Mouse (Mus musculus) forebrain, embryonic 14.5 days (tissue): ENCODE results near the gene Hormad2. TPM values are rescaled to one million over a fixed set of nuclear protein-coding genes. Genes with fewer than 3 reads are reported as not detected.

Experiments used
- ATAC-seq: fragments of 200-750 bp; cut with Nextera tagmentation; 2 replicates; pipeline ENCODE4 v1.8.0; 2017; ENCODE audit warnings: mild to moderate bottlenecking, moderate library complexity
- DNase-seq: peaks from one replicate; pipeline ENCODE4 v3.0.0-alpha.2; 2015; ENCODE audit warnings: low spot score
- H3K27ac ChIP-seq: fragments of 300-500 bp; sonication (generic); 2 replicates; pipeline ENCODE4 v1.5.1; 2014; ENCODE audit warnings: low read depth, mild to moderate bottlenecking, control low read depth, low read length, moderate library complexity
- H3K27me3 ChIP-seq: fragments of 300-500 bp; sonication (generic); replicated peaks from 2 replicates; pipeline ENCODE4 v1.6.1; 2014; ENCODE audit warnings: low read length, control low read depth, mixed read lengths; ENCODE audit not compliant: control insufficient read depth, insufficient read depth
- H3K36me3 ChIP-seq: fragments of 300-500 bp; sonication (generic); 2 replicates; pipeline ENCODE4 v1.6.1; 2014; ENCODE audit warnings: low read length, control low read depth; ENCODE audit not compliant: control insufficient read depth, insufficient read depth
- H3K4me1 ChIP-seq: fragments of 300-500 bp; sonication (generic); 2 replicates; pipeline ENCODE4 v1.6.1; 2014; ENCODE audit warnings: antibody characterized with exemption, low read length, control low read depth; ENCODE audit not compliant: control insufficient read depth, insufficient read depth
- H3K4me2 ChIP-seq: fragments of 300-500 bp; sonication (generic); 2 replicates; pipeline ENCODE4 v1.6.1; 2014; ENCODE audit warnings: mild to moderate bottlenecking, control low read depth, low read length
- H3K4me3 ChIP-seq: fragments of 300-500 bp; sonication (generic); 2 replicates; pipeline ENCODE4 v1.5.1; 2014; ENCODE audit warnings: low read depth, low read length, control low read depth
- H3K9ac ChIP-seq: fragments of 300-500 bp; sonication (generic); 2 replicates; pipeline ENCODE4 v1.6.1; 2014; ENCODE audit warnings: mild to moderate bottlenecking, low read length, control low read depth, moderate library complexity
- H3K9me3 ChIP-seq: fragments of 300-500 bp; sonication (generic); replicated peaks from 2 replicates; pipeline ENCODE4 v1.6.1; 2016; ENCODE audit warnings: low read length, control low read depth, mixed read lengths; ENCODE audit not compliant: control insufficient read depth
- WGBS: fragments of 180-500 bp; shearing (Covaris S2); extraction: QIAGEN DNeasy Blood & Tissue Kit; methylation state at CpG from one replicate; pipeline ENCODE4 v1.1.7; 2014; 5-methylcytosine and 5-hydroxymethylcytosine counted together
- polyA plus RNA-seq: library from polyadenylated mRNA; unstranded; fragments of >200 nt; fragmentation: Nextera tagmentation; extraction: Ambion mirVana; gene quantifications from 2 replicates; pipeline ENCODE4 v1.2.1, GENCODE M21; 2014

Gene Hormad2
- polyA plus RNA-seq, 1 experiment from 2014 or later = 0.09 TPM

DNA sequence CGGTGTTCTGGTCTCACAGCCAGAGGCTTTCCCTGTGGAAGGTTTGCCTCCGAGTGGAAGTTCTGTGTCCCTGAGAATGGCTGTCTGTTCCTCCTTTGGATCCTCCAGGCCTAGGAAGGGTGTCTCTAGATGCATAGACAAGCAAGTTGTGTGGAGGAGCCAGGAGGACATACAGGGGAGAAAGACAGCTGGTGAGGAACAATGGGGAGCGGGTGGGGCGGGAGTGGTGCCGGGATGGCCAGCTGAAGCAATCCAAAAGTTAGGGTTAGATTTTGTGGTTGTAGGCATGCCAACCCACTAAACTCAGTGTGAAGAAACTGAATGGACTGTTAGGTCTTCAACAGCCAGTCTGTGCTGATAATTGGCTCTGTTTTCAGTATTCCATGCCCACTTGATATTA lies 30.8 kb upstream of the Hormad2 start:
- H3K27me3 ChIP-seq = no peaks in the 10 kb centered on the region
- no peaks in the 10 kb centered on the region for H3K9me3 ChIP-seq
- no peaks in the 10 kb centered on the region for H3K4me1 ChIP-seq
- H3K4me3 ChIP-seq = no peak overlapping the region
- DNase-seq = no peak
- H3K4me2 ChIP-seq = no peak overlapping the region
- H3K9ac ChIP-seq = no peak overlapping the region
- H3K27ac ChIP-seq = no peak overlapping the region
- ATAC-seq = no peak
- H3K36me3 ChIP-seq = no peaks in the 10 kb centered on the region
- WGBS = 82% methylated on average over 5 of the region's 5 CpGs

DNA sequence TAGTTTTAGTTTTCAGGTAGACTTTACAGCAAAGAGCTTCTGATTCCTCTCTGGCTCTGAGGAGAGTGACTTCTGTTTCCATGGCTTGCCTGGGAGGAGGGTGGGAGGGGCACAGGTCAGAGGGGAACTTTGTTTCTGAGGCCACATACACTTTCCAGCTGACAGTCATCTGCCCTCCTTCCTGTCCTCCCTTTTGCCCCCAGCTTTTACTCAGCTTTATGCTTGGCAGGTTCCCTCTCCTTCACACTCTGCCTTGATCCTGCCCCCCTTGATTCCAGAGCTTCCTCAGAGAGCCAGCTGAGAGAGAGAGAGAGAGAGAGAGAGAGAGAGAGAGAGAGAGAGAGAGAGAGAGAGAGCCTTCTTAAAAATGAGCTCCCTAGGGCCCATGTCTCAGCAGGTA lies 30.3 kb upstream of the Hormad2 start:
- no peaks in the 10 kb centered on the region for H3K9me3 ChIP-seq
- H3K4me3 ChIP-seq = no peak overlapping the region
- H3K4me2 ChIP-seq = no peak overlapping the region
- no peak for ATAC-seq
- no peak overlapping the region for H3K27ac ChIP-seq
- no peaks in the 10 kb centered on the region for H3K36me3 ChIP-seq
- H3K27me3 ChIP-seq = no peaks in the 10 kb centered on the region
- no peaks in the 10 kb centered on the region for H3K4me1 ChIP-seq
- no peak for DNase-seq
- no peak overlapping the region for H3K9ac ChIP-seq

GRCm38 (mm10) chr11:4469091-4469490 lies 28.2 kb upstream of the Hormad2 start:
- Histone ChIP-seq H3K4me2 (no peak overlapping the region), H3K27me3 (no peaks in the 10 kb centered on the region), H3K9ac (no peak overlapping the region), H3K4me1 (no peaks in the 10 kb centered on the region), H3K36me3 (no peaks in the 10 kb centered on the region), H3K9me3 (no peaks in the 10 kb centered on the region), H3K27ac (no peak overlapping the region), H3K4me3 (no peak overlapping the region)
- no peak for DNase-seq
- ATAC-seq = no peak
- WGBS = 61% methylated on average over 5 of the region's 5 CpGs

GRCm38 (mm10) chr11:4467436-4467835 lies 26.5 kb upstream of the Hormad2 start:
- H3K9ac ChIP-seq = no peak overlapping the region
- no peaks in the 10 kb centered on the region for H3K9me3 ChIP-seq
- no peak for DNase-seq
- H3K36me3 ChIP-seq = no peaks in the 10 kb centered on the region
- ATAC-seq = no peak
- H3K27ac ChIP-seq = no peak overlapping the region
- no peaks in the 10 kb centered on the region for H3K4me1 ChIP-seq
- WGBS = 88% methylated on average over 1 of the region's 1 CpGs
- H3K4me3 ChIP-seq = no peak overlapping the region
- no peak overlapping the region for H3K4me2 ChIP-seq
- H3K27me3 ChIP-seq = no peaks in the 10 kb centered on the region

DNA sequence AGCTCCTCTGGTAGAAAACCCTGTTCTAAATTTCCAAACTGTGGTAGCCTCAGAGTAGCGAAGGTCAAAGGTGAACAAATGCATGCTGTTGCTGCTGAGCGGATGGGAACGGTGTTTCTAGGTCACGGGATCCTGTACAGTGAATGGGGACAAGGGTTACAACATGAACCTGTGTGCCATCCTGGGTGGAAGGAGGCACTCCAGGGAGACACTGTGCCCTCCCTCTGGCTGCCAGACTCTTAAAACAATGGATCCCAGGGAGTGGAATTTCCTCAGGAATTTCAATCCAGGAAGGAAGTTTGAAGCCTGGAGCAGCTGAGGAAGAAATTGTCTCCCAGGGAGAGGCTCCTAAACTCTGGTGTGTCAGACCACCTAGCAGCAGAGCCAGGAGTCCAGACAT lies 25.3 kb upstream of the Hormad2 start:
- no peak for DNase-seq
- no peaks in the 10 kb centered on the region for H3K9me3 ChIP-seq
- no peaks in the 10 kb centered on the region for H3K36me3 ChIP-seq
- no peak overlapping the region for H3K4me3 ChIP-seq
- H3K4me1 ChIP-seq = no peaks in the 10 kb centered on the region
- no peak overlapping the region for H3K4me2 ChIP-seq
- ATAC-seq = no peak
- H3K27me3 ChIP-seq = no peaks in the 10 kb centered on the region
- 74% methylated on average over 4 of the region's 4 CpGs for WGBS
- no peak overlapping the region for H3K9ac ChIP-seq
- no peak overlapping the region for H3K27ac ChIP-seq

- no peaks in the 10 kb centered on the region for H3K36me3 ChIP-seq
- H3K9me3 ChIP-seq = no peaks in the 10 kb centered on the region
- no peaks in the 10 kb centered on the region for H3K4me1 ChIP-seq
- no peak for DNase-seq
- no peak overlapping the region for H3K9ac ChIP-seq
- no peak overlapping the region for H3K27ac ChIP-seq
- H3K27me3 ChIP-seq = no peaks in the 10 kb centered on the region
- WGBS = 95% methylated on average over 4 of the region's 4 CpGs
- no peak overlapping the region for H3K4me2 ChIP-seq
- no peak overlapping the region for H3K4me3 ChIP-seq
- ATAC-seq = no peak
Observed at GRCm38 (mm10) chr11:4464616-4465015, 23.7 kb upstream of the Hormad2 start.

- no peak for DNase-seq
- Histone ChIP-seq H3K9me3 (no peaks in the 10 kb centered on the region), H3K4me2 (no peak overlapping the region), H3K4me3 (no peak overlapping the region), H3K4me1 (no peaks in the 10 kb centered on the region), H3K9ac (no peak overlapping the region), H3K36me3 (no peaks in the 10 kb centered on the region), H3K27ac (no peak overlapping the region), H3K27me3 (no peaks in the 10 kb centered on the region)
- 87% methylated on average over 1 of the region's 1 CpGs for WGBS
- no peak for ATAC-seq
Observed at GRCm38 (mm10) chr11:4464186-4464585, 23.3 kb upstream of the Hormad2 start.

DNA sequence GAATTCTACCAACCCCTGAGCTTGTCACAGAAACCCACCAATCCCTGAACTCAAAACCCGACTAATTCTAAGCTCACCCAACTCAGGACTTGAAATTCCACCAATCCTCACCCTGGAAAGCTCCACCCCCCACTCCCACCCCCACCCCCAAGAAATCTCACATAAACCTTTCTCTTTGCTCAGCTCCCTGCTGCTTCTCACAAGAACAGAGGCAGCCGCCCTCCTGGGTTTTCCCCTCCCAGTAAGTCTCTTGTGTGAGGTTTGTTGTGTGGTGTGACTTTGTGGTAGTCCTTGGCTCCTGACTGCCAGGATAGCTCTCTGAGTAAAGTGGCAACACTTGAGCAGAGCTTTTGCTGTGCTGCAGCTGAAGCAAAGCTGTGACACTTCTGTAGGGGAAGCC lies 22.0 kb upstream of the Hormad2 start:
- no peak for ATAC-seq
- Histone ChIP-seq H3K9me3 (no peaks in the 10 kb centered on the region), H3K9ac (no peak overlapping the region), H3K27ac (no peak overlapping the region), H3K36me3 (no peaks in the 10 kb centered on the region), H3K4me2 (no peak overlapping the region), H3K4me1 (no peaks in the 10 kb centered on the region), H3K4me3 (no peak overlapping the region), H3K27me3 (no peaks in the 10 kb centered on the region)
- DNase-seq = no peak
- 21% methylated on average over 2 of the region's 2 CpGs for WGBS

DNA sequence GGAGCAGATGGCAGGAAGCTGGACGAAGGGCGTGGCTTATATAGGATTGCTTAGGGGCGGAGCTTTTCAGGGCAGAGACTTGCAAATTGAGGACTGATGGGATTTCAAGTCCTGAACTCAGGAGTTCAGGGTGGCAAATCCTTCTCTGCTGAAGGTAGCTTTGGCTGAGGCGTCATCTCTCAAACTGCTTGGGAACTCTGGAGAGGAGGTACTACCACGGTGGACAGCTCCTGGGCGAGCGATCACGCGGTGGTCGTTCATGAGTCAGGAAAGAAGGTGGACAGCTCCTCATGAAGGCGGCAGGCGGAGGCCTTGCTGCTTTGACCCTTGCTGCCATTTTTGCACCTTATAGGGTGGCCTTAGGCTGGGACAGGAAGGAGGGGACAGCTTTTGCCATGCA lies 20.2 kb upstream of the Hormad2 start:
- 45% methylated on average over 12 of the region's 12 CpGs for WGBS
- no peak overlapping the region for H3K27ac ChIP-seq
- H3K4me3 ChIP-seq = no peak overlapping the region
- H3K9ac ChIP-seq = no peak overlapping the region
- H3K36me3 ChIP-seq = no peaks in the 10 kb centered on the region
- no peak overlapping the region for H3K4me2 ChIP-seq
- DNase-seq = no peak
- H3K9me3 ChIP-seq = no peaks in the 10 kb centered on the region
- H3K4me1 ChIP-seq = no peaks in the 10 kb centered on the region
- no peak for ATAC-seq
- H3K27me3 ChIP-seq = no peaks in the 10 kb centered on the region

GRCm38 (mm10) chr11:4460615-4461014 lies 19.7 kb upstream of the Hormad2 start:
- no peak overlapping the region for H3K9ac ChIP-seq
- H3K9me3 ChIP-seq = no peaks in the 10 kb centered on the region
- DNase-seq (no peak), ATAC-seq (no peak)
- H3K4me3 ChIP-seq = no peak overlapping the region
- no peaks in the 10 kb centered on the region for H3K4me1 ChIP-seq
- 77% methylated on average over 5 of the region's 5 CpGs for WGBS
- no peaks in the 10 kb centered on the region for H3K36me3 ChIP-seq
- H3K27me3 ChIP-seq = no peaks in the 10 kb centered on the region
- no peak overlapping the region for H3K4me2 ChIP-seq
- no peak overlapping the region for H3K27ac ChIP-seq
